Mouse (Mus musculus) heart, embryonic 14.5 days (tissue): ENCODE measurements around the gene Lfng. TPM values are rescaled to one million over a fixed set of nuclear protein-coding genes. Genes with fewer than 3 reads are reported as not detected.

Experiments
- polyA plus RNA-seq: library from polyadenylated mRNA; unstranded; fragments of >200 nt; fragmentation: Nextera tagmentation; extraction: Ambion mirVana; gene quantifications from 2 replicates; pipeline ENCODE4 v1.2.1, GENCODE M21; 2014

Lfng gene
- polyA plus RNA-seq, 1 experiment from 2014 or later = 6.4 TPM

Other genes with a start within 250 kb of the Lfng start
- gene Snx8, start 218.1 kb upstream of the Lfng start, polyA plus RNA-seq = 8.9 and 9.9 TPM in 2 replicates
- gene Eif3b, start 188.0 kb upstream of the Lfng start, polyA plus RNA-seq = 92.9 and 108 TPM in 2 replicates
- gene Gm4869, start 161.7 kb upstream of the Lfng start, polyA plus RNA-seq = not detected in 2 replicates
- 11.0 and 11.5 TPM in 2 replicates for gene Chst12, start 101.8 kb upstream of the Lfng start, polyA plus RNA-seq
- not detected in 2 replicates for gene Grifin, start 42.2 kb upstream of the Lfng start, polyA plus RNA-seq
- gene Ttyh3, start 41.7 kb downstream of the Lfng start, polyA plus RNA-seq = 32.8 and 35.7 TPM in 2 replicates
- gene Iqce, start 95.1 kb downstream of the Lfng start, polyA plus RNA-seq = 7.7 and 8.0 TPM in 2 replicates
- 8.9 and 9.4 TPM in 2 replicates for gene Brat1, start 97.7 kb downstream of the Lfng start, polyA plus RNA-seq
- gene Amz1, start 116.8 kb downstream of the Lfng start, polyA plus RNA-seq = 1.0 and 1.2 TPM in 2 replicates
- 46.4 and 53.8 TPM in 2 replicates for gene Gna12, start 223.1 kb downstream of the Lfng start, polyA plus RNA-seq